Mouse (Mus musculus): ENCODE measurements around the gene Psme3.

Psme3 gene

GRCm38 (mm10) chr11:101315665-101316500 is at the start of gene Psme3:
Psme3 (plus strand) TSS chr11:101316213.
- under 1% methylated on average over 56 of the region's 62 CpGs for WGBS

GRCm38 (mm10) chr11:101269577-101270116 is 46.4 kb upstream of the Psme3 start:
- WGBS: 62% methylated on average over 10 of the region's 10 CpGs

GRCm38 (mm10) chr11:101272446-101272845 is 43.6 kb upstream of the Psme3 start:
- WGBS: 90% methylated on average over 3 of the region's 3 CpGs

GRCm38 (mm10) chr11:101275309-101275708 is 40.7 kb upstream of the Psme3 start:
- 75% methylated on average over 4 of the region's 4 CpGs for WGBS

- 29% methylated on average over 27 of the region's 27 CpGs for WGBS
These were observed 39.5 kb upstream of the Psme3 start for GRCm38 (mm10) chr11:101276319-101277070.

GRCm38 (mm10) chr11:101277381-101278222 is 38.4 kb upstream of the Psme3 start:
- 51% methylated on average over 12 of the region's 12 CpGs for WGBS

GRCm38 (mm10) chr11:101278223-101279192 is 37.5 kb upstream of the Psme3 start, which contains the start of the genes Cntd1 and Coa3:
Cntd1 (plus strand) TSS chr11:101279012.
Coa3 (minus strand) TSS chr11:101279114.
- WGBS: 7% methylated on average over 45 of the region's 45 CpGs

- 59% methylated on average over 14 of the region's 14 CpGs for WGBS
These were observed 36.8 kb upstream of the Psme3 start for GRCm38 (mm10) chr11:101279193-101279569.

- WGBS: 65% methylated on average over 7 of the region's 7 CpGs
These were observed 35.2 kb upstream of the Psme3 start for GRCm38 (mm10) chr11:101280837-101281236.

GRCm38 (mm10) chr11:101282896-101283295 is 33.1 kb upstream of the Psme3 start:
- 31% methylated on average over 5 of the region's 5 CpGs for WGBS

GRCm38 (mm10) chr11:101283805-101284204 is 32.2 kb upstream of the Psme3 start:
- 77% methylated on average over 4 of the region's 4 CpGs for WGBS

GRCm38 (mm10) chr11:101287306-101287705 is 28.7 kb upstream of the Psme3 start:
- 69% methylated on average over 9 of the region's 9 CpGs for WGBS

GRCm38 (mm10) chr11:101291231-101291630 is 24.8 kb upstream of the Psme3 start:
- WGBS: 91% methylated on average over 8 of the region's 8 CpGs

GRCm38 (mm10) chr11:101295191-101295590 is 20.8 kb upstream of the Psme3 start:
- WGBS: 89% methylated on average over 8 of the region's 8 CpGs

GRCm38 (mm10) chr11:101300881-101301280 is 15.1 kb upstream of the Psme3 start:
- WGBS: 68% methylated on average over 7 of the region's 7 CpGs

GRCm38 (mm10) chr11:101301299-101302003 is 14.6 kb upstream of the Psme3 start:
- WGBS: 10% methylated on average over 26 of the region's 26 CpGs

- WGBS: 4% methylated on average over 39 of the region's 39 CpGs
These were observed 13.8 kb upstream of the Psme3 start, which contains the start of gene Becn1 for GRCm38 (mm10) chr11:101302004-101302798. Becn1 (minus strand) TSS chr11:101302286.

GRCm38 (mm10) chr11:101307744-101308143 is 8.3 kb upstream of the Psme3 start:
- 41% methylated on average over 5 of the region's 5 CpGs for WGBS

GRCm38 (mm10) chr11:101311083-101311482 is 4.9 kb upstream of the Psme3 start:
- WGBS: 91% methylated on average over 3 of the region's 3 CpGs
